Mouse (Mus musculus): ENCODE measurements around the gene Ajuba.

Gene Ajuba

GRCm38 (mm10) chr14:54544703-54545102 is 32.7 kb downstream of the Ajuba start:
- DNase-seq (ENCODE audit: low read depth) = no peak

GRCm38 (mm10) chr14:54540771-54541170 is 36.6 kb downstream of the Ajuba start:
- DNase-seq (ENCODE audit: low read depth) = no peak

- no peak for DNase-seq (ENCODE audit: low read depth)
These were observed 38.8 kb downstream of the Ajuba start for GRCm38 (mm10) chr14:54538580-54538979.

GRCm38 (mm10) chr14:54528446-54529111 is 48.8 kb downstream of the Ajuba start:
- DNase-seq (ENCODE audit: low read depth) = peak; percentile 74

- no peak for DNase-seq (ENCODE audit: low read depth)
These were observed 49.4 kb downstream of the Ajuba start for GRCm38 (mm10) chr14:54528007-54528393.

- no peak for DNase-seq (ENCODE audit: low read depth)
These were observed 49.9 kb downstream of the Ajuba start for GRCm38 (mm10) chr14:54527227-54528006.

GRCm38 (mm10) chr14:54523600-54523999 is 53.8 kb downstream of the Ajuba start:
- no peak for DNase-seq (ENCODE audit: low read depth)

Data from c-Kit-positive CD71-negative TER-119-negative erythroid progenitor cells, embryonic 14.5 days (primary cell).